Mouse (Mus musculus) limb, embryonic 11.5 days (tissue): ENCODE measurements around the gene Cyth1. TPM values are rescaled to one million over a fixed set of nuclear protein-coding genes. Genes with fewer than 3 reads are reported as not detected.

Experiments
- ATAC-seq: fragments of 200-750 bp; cut with Nextera tagmentation; 2 replicates; pipeline ENCODE4 v1.8.0; 2017; ENCODE audit warnings: low read depth; ENCODE audit not compliant: insufficient number of reproducible peaks, low FRiP score, low TSS enrichment
- DNase-seq: peaks from one replicate; pipeline ENCODE4 v3.0.0-alpha.2; 2015; ENCODE audit warnings: low spot score
- H3K27ac ChIP-seq: fragments of 300-500 bp; sonication (generic); replicated peaks from 2 replicates; pipeline ENCODE4 v1.5.1; 2014; ENCODE audit warnings: low read depth, mild to moderate bottlenecking, low read length
- H3K27me3 ChIP-seq: fragments of 300-500 bp; sonication (generic); 2 replicates; pipeline ENCODE4 v1.6.1; 2014; ENCODE audit warnings: mild to moderate bottlenecking, low read length, mixed read lengths; ENCODE audit not compliant: control insufficient read depth, insufficient read depth
- H3K36me3 ChIP-seq: fragments of 300-500 bp; sonication (generic); 2 replicates; pipeline ENCODE4 v1.6.1; 2014; ENCODE audit warnings: mild to moderate bottlenecking, low read length, moderate library complexity, mixed read lengths; ENCODE audit not compliant: control insufficient read depth, insufficient read depth
- H3K4me1 ChIP-seq: fragments of 300-500 bp; sonication (generic); 2 replicates; pipeline ENCODE4 v1.6.1; 2014; ENCODE audit warnings: low read length, mixed read lengths; ENCODE audit not compliant: control insufficient read depth, insufficient read depth
- H3K4me2 ChIP-seq: fragments of 300-500 bp; sonication (generic); 2 replicates; pipeline ENCODE4 v1.6.1; 2014; ENCODE audit warnings: low read depth, mild to moderate bottlenecking, moderate library complexity; ENCODE audit not compliant: severe bottlenecking
- H3K4me3 ChIP-seq: fragments of 300-500 bp; sonication (generic); 2 replicates; pipeline ENCODE4 v1.5.1; 2014; ENCODE audit warnings: low read depth, low read length
- H3K9ac ChIP-seq: fragments of 300-500 bp; sonication (generic); 2 replicates; pipeline ENCODE4 v1.6.1; 2014; ENCODE audit warnings: mild to moderate bottlenecking, low read length
- H3K9me3 ChIP-seq: fragments of 300-500 bp; sonication (generic); 2 replicates; pipeline ENCODE4 v1.6.1; 2016; ENCODE audit warnings: low read length; ENCODE audit not compliant: control insufficient read depth
- WGBS: fragments of 180-500 bp; shearing (Covaris S2); extraction: QIAGEN DNeasy Blood & Tissue Kit; methylation state at CpG from one replicate; pipeline ENCODE4 v1.1.7; 2014; 5-methylcytosine and 5-hydroxymethylcytosine counted together
- polyA plus RNA-seq: library from polyadenylated mRNA; unstranded; fragments of >200 nt; fragmentation: Nextera tagmentation; extraction: Ambion mirVana; gene quantifications from 2 replicates; pipeline ENCODE4 v1.2.1, GENCODE M21; 2014

The Cyth1 gene
- polyA plus RNA-seq, 1 experiment from 2014 or later, result 16.2 TPM

DNA sequence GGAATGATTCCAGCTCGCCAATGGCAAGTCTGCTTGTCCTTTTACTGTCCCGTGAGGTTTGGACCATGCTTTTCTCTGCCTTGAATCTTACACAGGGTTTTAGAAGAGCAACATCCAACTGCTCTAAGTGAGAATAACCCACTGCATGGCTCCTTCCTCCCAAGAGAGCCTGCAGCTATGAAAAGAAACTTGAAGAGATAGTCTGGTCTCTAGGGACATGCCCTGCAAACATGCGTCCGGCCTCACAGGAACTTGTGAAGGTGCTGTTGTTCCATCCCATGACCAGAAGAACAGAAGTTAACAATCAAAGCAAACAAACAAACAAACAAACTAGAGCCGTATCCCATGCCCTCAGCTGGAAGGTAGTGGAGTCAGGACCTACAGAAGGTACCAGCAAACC is 55.4 kb downstream of the Cyth1 start:
- Histone ChIP-seq H3K36me3 (0 out of 2 replicates have a peak, but pooled peaks cover 2% of the 10 kb centered on the region), H3K27ac (no peak overlapping the region), H3K9ac (no peak overlapping the region), H3K4me2 (no peak overlapping the region), H3K9me3 (no peaks in the 10 kb centered on the region), H3K27me3 (no peaks in the 10 kb centered on the region), H3K4me1 (peaks cover 11% of the 10 kb centered on the region), H3K4me3 (no peak overlapping the region)
- no peak for DNase-seq
- WGBS, result 85% methylated on average over 5 of the region's 5 CpGs
- no peak for ATAC-seq

DNA sequence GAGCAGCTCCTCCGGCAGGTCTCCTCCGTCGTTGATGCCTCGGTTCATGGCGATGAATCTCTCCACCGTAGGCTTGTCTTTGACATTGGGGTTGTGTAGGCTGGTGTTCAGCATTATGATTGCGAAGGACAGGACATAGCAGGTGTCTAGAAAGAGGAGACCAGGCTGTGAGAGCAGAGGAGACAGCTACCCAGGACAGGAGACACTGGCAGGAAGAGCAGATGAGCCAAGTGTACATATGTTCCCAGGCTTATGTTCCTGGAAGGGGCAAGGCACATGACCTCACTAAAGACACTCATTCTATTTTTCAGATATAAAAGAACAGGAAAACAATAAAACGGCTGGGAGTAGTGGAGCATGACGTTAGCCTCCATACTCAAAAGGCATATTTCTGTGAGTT is 65.6 kb downstream of the Cyth1 start:
- Histone ChIP-seq H3K4me2 (no peak overlapping the region), H3K4me1 (no peaks in the 10 kb centered on the region), H3K27me3 (no peaks in the 10 kb centered on the region), H3K9me3 (no peaks in the 10 kb centered on the region), H3K4me3 (no peak overlapping the region), H3K27ac (no peak overlapping the region), H3K9ac (no peak overlapping the region), H3K36me3 (peaks cover 9% of the 10 kb centered on the region; the same call in 1 of the 2 replicates)
- DNase-seq (no peak), ATAC-seq (no peak)
- WGBS, result 95% methylated on average over 9 of the region's 9 CpGs

DNA sequence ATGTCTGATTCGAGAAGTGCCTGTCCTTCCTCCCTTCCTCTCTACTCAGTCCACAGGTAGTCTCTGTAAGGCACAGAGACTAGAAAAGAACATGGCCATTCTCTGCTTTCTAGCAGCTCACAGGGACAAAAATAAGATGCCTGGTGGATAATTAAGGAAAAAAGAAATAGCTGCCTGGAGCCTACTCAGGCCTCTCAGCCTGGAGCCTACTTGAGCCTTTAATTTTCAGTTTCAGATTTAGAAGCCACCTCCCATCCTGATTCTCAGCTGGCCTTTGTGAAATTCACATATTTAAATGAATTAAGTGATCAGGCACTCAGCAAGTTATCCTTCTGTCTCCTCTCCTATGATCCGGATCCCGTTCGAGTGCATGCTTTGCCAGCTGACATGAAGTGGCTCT is 66.0 kb downstream of the Cyth1 start:
- Histone ChIP-seq H3K4me3 (no peak overlapping the region), H3K36me3 (peaks cover 5% of the 10 kb centered on the region; the same call in 1 of the 2 replicates), H3K4me1 (no peaks in the 10 kb centered on the region), H3K4me2 (no peak overlapping the region), H3K27ac (no peak overlapping the region), H3K27me3 (no peaks in the 10 kb centered on the region), H3K9me3 (no peaks in the 10 kb centered on the region), H3K9ac (no peak overlapping the region)
- ATAC-seq (no peak), DNase-seq (no peak)
- WGBS, result 92% methylated on average over 4 of the region's 4 CpGs

DNA sequence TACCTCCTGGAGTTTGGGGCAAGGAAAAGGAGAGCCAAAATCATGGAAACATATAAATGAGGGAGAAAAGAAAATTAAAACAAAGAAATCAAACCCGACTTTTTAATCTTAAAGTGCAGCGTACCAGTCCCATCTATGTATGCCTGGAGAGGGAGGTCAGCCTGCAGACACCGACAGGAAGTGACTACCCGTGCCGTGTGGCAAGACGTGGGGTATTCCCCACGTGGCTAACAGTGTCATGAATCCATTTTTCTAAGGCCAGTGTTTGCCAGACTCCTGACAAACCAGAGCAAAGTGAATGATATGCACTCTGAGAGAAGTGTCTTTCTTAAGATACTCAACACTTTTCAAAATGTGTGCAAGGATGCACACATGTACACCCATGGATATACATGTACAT is 68.2 kb downstream of the Cyth1 start:
- Histone ChIP-seq H3K27ac (no peak overlapping the region), H3K9ac (no peak overlapping the region), H3K4me1 (no peaks in the 10 kb centered on the region), H3K36me3 (peaks cover 4% of the 10 kb centered on the region; the same call in 1 of the 2 replicates), H3K4me2 (no peak overlapping the region), H3K27me3 (no peaks in the 10 kb centered on the region), H3K4me3 (no peak overlapping the region), H3K9me3 (no peaks in the 10 kb centered on the region)
- no peak for DNase-seq
- 86% methylated on average over 7 of the region's 7 CpGs for WGBS
- ATAC-seq, result no peak

DNA sequence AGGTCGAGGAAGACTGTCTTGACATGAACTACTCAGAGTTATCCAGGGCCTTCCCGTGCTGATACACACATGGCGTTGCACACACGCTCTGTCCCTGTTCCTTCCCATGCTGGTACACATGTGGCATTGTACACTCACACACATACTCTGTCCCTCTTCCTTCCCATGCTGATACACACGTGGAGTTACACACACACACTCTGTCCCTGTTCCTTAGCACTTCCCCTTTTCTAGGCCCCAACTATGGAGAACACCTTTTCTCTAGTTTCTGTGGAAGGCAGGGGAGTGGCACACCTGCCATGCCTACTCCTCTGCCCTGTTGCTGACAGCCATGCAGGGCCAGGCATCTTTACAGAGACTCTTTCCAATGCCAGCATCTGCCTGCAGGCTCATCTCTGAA is 70.2 kb downstream of the Cyth1 start:
- H3K9me3 ChIP-seq, result no peaks in the 10 kb centered on the region
- H3K27me3 ChIP-seq, result no peaks in the 10 kb centered on the region
- 92% methylated on average over 5 of the region's 5 CpGs for whole genome bisulfite sequencing
- H3K4me3 ChIP-seq, result no peak overlapping the region
- peaks cover 4% of the 10 kb centered on the region; the same call in 1 of the 2 replicates for H3K36me3 ChIP-seq
- ATAC-seq, result no peak
- no peak overlapping the region for H3K9ac ChIP-seq
- H3K4me1 ChIP-seq, result no peaks in the 10 kb centered on the region
- no peak for DNase-seq
- no peak overlapping the region for H3K27ac ChIP-seq
- no peak overlapping the region for H3K4me2 ChIP-seq

DNA sequence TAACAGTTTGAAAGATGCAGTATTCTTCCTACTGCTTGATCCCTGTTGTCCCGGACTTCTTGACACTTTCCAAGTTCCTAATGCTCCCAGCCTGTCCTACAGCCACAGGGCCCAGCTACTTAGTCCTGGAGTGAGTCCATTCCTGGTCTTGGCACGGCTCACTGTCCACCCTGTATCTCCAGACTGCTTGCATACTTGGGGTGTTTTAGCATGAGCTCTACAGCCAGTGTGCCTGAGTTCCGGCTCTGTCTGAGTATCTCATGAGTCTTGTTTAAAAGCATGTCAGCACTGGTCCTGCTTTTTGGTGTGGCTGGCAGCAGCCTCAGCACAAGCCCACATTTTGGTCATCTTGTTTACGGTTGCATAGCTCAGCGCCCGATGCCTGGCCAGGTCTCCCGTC is 73.6 kb downstream of the Cyth1 start:
- no peak overlapping the region for H3K27ac ChIP-seq
- ATAC-seq, result no peak

DNA sequence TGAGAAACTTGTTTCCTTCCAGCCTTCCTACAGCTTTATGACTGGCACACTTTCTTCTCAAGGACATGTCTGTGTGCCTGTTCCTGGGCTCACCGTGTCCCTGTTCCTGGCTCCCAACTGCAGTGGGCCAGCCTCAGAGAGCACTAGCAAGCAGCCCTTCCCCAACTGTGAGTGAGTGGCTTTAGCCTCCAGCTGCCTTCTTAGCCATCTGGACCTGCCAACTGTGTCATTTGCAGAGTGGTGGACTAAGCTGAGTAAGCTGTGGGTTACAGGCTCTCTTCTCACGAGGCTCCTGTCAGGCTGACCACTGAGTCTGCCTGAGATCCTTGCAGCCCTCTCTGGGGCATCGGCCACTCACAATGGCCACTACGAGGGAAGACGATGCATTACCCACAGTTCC is 75.6 kb downstream of the Cyth1 start:
- Histone ChIP-seq H3K9me3 (no peaks in the 10 kb centered on the region), H3K36me3 (no peaks in the 10 kb centered on the region; the same call in 1 of the 2 replicates), H3K4me2 (no peak overlapping the region), H3K27me3 (no peaks in the 10 kb centered on the region), H3K4me1 (no peaks in the 10 kb centered on the region), H3K4me3 (no peak overlapping the region), H3K9ac (no peak overlapping the region), H3K27ac (no peak overlapping the region)
- DNase-seq, result no peak
- 83% methylated on average over 5 of the region's 5 CpGs for WGBS
- ATAC-seq, result no peak

More for the DNA sequence above, 73.6 kb downstream of the Cyth1 start:
- Histone ChIP-seq H3K9ac (no peak overlapping the region), H3K27me3 (no peaks in the 10 kb centered on the region), H3K36me3 (no peaks in the 10 kb centered on the region), H3K4me2 (no peak overlapping the region), H3K9me3 (no peaks in the 10 kb centered on the region), H3K4me1 (no peaks in the 10 kb centered on the region), H3K4me3 (no peak overlapping the region)
- WGBS, result 89% methylated on average over 7 of the region's 7 CpGs
- no peak for DNase-seq

DNA sequence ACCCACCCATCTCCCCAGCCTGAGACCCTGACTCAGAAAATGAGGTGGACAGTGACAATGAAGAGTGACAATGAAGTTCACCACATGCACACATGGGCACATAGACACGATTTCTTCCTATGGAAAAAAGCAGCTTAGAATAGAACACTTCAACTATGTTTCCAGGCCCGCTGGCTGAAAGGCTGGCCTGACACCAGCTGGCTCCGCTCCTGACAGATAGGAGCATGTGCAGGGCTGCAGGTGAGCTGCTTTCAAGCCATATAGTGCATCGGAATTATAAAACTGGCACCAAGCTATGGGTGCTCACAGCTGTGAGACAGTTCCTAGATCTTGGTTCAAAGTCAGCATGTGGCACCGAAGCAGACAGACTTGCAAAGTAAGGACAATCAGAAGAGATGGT is 78.1 kb downstream of the Cyth1 start:
- Histone ChIP-seq H3K9ac (no peak overlapping the region), H3K4me1 (no peaks in the 10 kb centered on the region), H3K36me3 (peaks cover 4% of the 10 kb centered on the region; the same call in 1 of the 2 replicates), H3K9me3 (no peaks in the 10 kb centered on the region), H3K4me3 (no peak overlapping the region), H3K4me2 (no peak overlapping the region), H3K27me3 (no peaks in the 10 kb centered on the region), H3K27ac (no peak overlapping the region)
- DNase-seq (no peak), ATAC-seq (no peak)
- 90% methylated on average over 5 of the region's 5 CpGs for WGBS

DNA sequence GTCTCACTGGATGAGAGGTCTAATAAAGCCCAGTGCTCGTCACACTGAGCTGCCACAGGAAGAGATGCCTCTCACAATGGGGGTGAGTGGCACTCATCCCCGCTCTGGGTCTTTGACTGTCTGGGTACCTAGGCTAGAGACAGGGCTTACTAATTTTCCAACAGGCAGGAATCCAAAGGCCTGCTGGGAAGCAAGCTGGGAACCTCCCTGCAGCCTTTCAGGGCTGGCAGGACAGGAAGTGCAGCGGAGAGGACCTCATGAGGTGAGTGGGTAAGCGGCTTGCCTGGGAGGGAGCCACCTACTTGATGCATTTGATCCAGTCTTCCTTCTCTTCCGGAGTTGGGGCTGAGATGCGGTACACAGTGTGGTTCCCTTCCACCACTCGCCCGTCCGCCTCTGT is 79.7 kb downstream of the Cyth1 start:
- H3K9ac ChIP-seq, result no peak overlapping the region
- no peak overlapping the region for H3K27ac ChIP-seq
- no peak for ATAC-seq
- DNase-seq, result no peak
- H3K4me3 ChIP-seq, result no peak overlapping the region
- 70% methylated on average over 9 of the region's 9 CpGs for WGBS
- no peaks in the 10 kb centered on the region for H3K27me3 ChIP-seq
- H3K9me3 ChIP-seq, result no peaks in the 10 kb centered on the region
- no peak overlapping the region for H3K4me2 ChIP-seq
- H3K4me1 ChIP-seq, result no peaks in the 10 kb centered on the region
- peaks cover 4% of the 10 kb centered on the region; the same call in 1 of the 2 replicates for H3K36me3 ChIP-seq
